Mouse (Mus musculus) left cerebral cortex, adult 8-10 months (tissue): Measurements from ENCODE around the gene Klhdc8a. TPM values are rescaled to one million over a fixed set of nuclear protein-coding genes. Genes with fewer than 3 reads are reported as not detected.

Experiments used
- DNase-seq, 2 experiments: peaks; one replicate each; pipeline ENCODE4 v3.0.0; 2022; ENCODE audit warnings: low spot score in 2 of 2
- total RNA-seq, 4 experiments: library from RNA; stranded (reverse); gene quantifications; 2 replicates each; pipeline ENCODE4 v1.2.4; 2022

The Klhdc8a gene
- total RNA-seq, 4 experiments from 2014 or later: 12.3 to 15.1 (median 13.6) TPM

GRCm38 (mm10) chr1:132290921-132291675 is 7.3 kb upstream of the Klhdc8a start:
- DNase-seq: no peak

DNA sequence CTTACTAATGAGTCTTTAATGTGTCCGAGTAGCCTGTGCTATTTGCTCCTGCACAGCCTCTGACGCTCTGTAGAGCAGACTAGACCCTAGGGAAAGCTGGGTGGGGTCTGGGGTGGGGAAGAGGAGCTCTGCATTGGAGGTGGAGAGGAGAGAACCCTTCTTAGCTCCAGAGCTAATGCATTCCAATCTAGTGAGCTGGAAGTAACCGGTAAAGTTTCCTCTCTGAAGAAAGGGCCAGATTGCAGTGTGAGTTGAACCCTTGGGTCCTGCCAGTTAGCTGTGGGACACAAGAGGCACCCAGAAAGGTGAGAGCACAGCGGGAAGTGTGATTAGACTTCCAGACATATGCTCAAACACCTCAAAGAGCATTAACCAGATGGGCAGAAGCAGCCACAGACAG is 6.7 kb upstream of the Klhdc8a start:
- DNase-seq: no peak

- DNase-seq: no peak
Measured at GRCm38 (mm10) chr1:132292318-132293129, 5.9 kb upstream of the Klhdc8a start.

DNA sequence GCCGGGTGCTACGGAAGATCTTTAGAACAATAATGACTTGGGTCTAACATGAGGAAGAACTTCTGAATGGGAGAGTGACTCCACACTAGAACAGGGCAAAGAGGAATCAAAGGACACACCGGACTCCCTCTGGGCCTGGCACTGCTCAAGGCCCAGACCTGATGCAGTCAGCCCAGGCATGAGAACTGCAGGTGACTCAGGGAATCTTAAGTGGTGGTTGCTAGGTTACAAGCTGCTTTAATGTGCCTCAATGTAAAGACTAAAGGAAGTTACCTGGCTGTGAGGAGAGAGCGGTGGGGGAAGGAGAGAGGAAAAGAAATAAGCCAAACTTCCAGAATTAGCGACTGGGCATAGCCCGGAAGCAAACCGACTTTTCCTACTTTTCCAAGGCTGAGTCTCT is 2.9 kb upstream of the Klhdc8a start:
- DNase-seq: no peak

GRCm38 (mm10) chr1:132296051-132296450 is 2.4 kb upstream of the Klhdc8a start:
- DNase-seq: peak in 1 of 2 experiments; percentile 35

- DNase-seq: peak in 1 of 2 experiments; percentile 28
Measured at GRCm38 (mm10) chr1:132298801-132299464, 507 bp downstream of the Klhdc8a start.

DNA sequence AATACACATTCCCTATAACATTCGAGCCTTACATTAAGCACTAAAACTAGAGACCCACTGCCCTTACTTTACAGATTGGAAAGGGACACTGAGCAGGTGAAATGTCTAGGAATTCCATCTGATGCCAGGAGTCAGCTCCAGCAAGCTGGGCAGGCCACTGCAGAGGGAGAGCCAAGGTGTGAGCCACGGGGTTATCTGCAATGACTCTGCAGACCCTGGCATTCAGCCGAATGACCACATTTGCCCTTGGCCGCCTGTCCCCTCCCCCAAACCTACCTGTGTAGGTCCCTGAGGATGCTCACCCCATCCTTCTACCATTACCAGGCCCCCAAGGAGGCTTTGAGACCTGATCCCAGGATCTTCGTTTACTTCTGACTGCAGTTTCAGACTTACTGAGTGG is 1.3 kb downstream of the Klhdc8a start:
- no peak for DNase-seq

- no peak for DNase-seq
Measured at GRCm38 (mm10) chr1:132301242-132301641, 2.8 kb downstream of the Klhdc8a start.

DNA sequence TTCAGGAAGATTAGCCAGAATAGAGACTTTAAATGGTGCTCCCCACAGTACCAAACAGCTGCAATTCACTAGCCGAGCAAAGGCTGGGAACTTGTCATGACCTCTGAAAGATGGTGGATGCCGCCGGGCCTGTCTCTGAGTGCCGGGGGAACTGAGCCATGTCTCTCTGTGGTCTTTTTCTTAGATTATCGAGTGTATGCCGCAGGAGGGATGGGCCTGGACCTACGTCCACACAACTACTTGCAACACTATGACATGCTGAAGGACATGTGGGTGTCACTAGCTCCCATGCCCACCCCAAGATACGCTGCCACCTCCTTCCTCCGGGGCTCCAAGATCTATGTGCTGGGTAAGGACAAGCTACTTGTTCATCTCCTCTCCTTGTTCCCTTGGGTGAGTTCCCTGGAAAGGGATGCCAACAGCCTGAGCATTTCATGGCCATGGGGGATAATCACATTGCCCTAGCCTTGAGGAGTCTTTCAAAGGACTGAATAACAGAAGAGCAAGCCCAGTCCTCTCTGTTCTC is 4.0 kb downstream of the Klhdc8a start:
- no peak for DNase-seq

- DNase-seq: no peak
Measured at GRCm38 (mm10) chr1:132304618-132305214, 6.3 kb downstream of the Klhdc8a start.

GRCm38 (mm10) chr1:132306160-132306559 is 7.7 kb downstream of the Klhdc8a start:
- no peak for DNase-seq

DNA sequence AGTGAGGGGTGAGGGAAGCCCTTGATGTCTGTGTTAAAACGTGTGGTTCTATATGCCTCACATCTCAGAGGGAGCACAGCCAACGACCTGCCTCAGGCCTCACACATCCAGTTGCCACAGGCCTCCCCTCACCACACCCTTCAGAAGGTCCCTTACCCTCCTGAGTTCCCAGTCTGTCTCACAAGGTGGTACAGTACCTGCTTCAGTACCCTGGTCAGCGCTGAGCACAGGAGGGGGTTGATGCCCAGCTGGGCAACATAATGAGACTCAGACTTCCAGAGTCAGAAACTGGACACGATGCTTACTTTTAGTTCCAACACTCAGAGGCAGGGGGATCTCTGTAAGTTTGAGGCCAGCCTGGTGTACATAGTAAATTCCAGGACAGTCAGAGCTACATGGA is 8.4 kb downstream of the Klhdc8a start:
- no peak for DNase-seq

DNA sequence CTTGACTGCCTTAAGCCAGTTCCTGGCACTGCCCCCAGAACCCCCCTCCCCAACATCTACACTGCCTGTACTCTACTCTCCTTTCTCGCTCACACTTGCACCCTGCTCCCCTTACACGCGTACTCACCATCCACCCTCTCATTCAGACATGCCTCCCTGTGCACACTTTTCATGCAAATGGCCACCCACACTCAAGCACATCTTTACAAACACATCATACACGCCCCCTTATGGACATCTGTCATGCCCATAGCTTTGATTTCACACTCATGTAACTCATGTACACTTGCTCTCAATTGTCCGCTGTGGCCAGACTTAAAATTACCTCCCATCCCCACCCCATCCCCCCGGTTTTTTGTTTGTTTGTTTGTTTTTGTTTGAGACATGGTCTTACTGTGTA is 9.5 kb downstream of the Klhdc8a start:
- peak in 1 of 2 experiments; percentile 29 for DNase-seq

- DNase-seq: no peak
Measured at GRCm38 (mm10) chr1:132308674-132309073, 10.2 kb downstream of the Klhdc8a start.

DNA sequence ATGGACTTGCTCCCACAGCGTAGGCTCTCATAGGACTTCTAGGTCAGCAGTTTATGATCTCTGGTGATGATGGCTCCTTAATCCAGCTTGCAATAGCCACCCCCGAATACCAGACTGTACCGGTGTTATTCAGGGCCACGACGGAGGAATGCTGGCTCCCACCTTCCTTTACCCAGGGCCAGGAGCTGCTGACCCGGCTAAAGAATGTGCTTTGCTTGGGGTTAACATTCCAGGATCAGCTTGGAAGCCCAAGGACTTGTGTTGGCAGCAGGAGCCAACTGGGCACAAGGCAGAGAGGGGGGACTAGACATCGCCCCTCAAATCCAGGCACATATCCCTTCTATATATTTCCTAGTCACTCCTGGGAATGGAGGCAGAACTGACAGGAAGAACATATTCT is 12.3 kb downstream of the Klhdc8a start:
- DNase-seq: no peak

GRCm38 (mm10) chr1:132311174-132311859 is 12.9 kb downstream of the Klhdc8a start:
- DNase-seq: no peak

DNA sequence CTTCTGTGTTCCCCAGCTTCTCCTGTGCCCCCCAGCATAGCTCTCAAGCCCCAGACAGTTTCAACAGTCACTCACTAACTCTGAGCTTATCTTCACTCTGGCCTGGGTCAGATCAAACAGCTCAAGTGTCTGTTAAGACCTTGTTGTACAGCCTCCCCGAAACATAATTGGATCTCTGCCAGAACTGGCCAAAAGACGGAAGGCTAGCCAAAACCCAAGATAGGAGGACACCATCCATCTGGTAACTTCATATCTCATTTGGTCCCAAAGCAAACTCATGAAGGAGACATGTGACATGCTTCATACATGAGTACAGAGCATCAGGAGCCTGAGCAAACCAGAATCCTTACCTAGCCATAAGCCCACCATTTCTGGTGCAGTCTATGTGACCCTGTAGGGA is 13.6 kb downstream of the Klhdc8a start:
- no peak for DNase-seq

- DNase-seq: no peak
Measured at GRCm38 (mm10) chr1:132312703-132313102, 14.3 kb downstream of the Klhdc8a start.

GRCm38 (mm10) chr1:132315889-132316624 is 17.6 kb downstream of the Klhdc8a start, which contains the start of gene Nuak2:
Gene Nuak2 (plus strand): TSS chr1:132316126.
- DNase-seq: peak; percentile 38 to 59

DNA sequence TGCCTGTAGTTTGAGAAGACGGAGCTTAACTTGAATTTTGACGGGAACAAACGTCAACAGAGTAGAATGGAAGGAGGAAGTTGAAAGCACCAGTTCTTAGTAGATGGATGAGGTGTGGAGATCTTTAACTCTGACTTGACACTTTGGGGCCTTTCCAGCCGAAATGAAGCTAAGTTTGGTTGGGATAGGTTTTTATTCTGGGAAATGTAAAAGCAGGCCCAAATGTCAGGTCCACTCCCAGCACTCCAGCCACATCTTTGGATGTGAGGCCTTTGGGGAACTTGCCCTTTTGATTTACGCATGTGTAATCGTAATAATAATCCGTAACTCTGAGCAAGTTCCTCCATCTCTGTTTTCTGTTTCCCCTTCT is 18.2 kb downstream of the Klhdc8a start:
- DNase-seq: no peak
